Mouse (Mus musculus) heart, adult 18-20 months (tissue): ENCODE measurements around the gene Lpar5. TPM values are rescaled to one million over a fixed set of nuclear protein-coding genes. Genes with fewer than 3 reads are reported as not detected.

Experiments used
- DNase-seq, 2 experiments: peaks; one replicate each; pipeline ENCODE4 v3.0.0; 2021 to 2022; ENCODE audit warnings: mixed read lengths in 1 of 2
- microRNA-seq, 2 experiments: library from miRNA; unstranded; fragments of <30 nt; microRNA quantifications; one replicate each; pipeline ENCODE4 v1.2.0; 2022
- total RNA-seq, 2 experiments: library from RNA; stranded (reverse); gene quantifications; 2 replicates each; pipeline ENCODE4 v1.2.3; 2021

The Lpar5 gene
- total RNA-seq, 2 experiments from 2014 or later: 0.25 to 0.62 TPM

GRCm38 (mm10) chr6:125128724-125129123 is 61.0 kb downstream of the Lpar5 start:
- no peak for DNase-seq

DNA sequence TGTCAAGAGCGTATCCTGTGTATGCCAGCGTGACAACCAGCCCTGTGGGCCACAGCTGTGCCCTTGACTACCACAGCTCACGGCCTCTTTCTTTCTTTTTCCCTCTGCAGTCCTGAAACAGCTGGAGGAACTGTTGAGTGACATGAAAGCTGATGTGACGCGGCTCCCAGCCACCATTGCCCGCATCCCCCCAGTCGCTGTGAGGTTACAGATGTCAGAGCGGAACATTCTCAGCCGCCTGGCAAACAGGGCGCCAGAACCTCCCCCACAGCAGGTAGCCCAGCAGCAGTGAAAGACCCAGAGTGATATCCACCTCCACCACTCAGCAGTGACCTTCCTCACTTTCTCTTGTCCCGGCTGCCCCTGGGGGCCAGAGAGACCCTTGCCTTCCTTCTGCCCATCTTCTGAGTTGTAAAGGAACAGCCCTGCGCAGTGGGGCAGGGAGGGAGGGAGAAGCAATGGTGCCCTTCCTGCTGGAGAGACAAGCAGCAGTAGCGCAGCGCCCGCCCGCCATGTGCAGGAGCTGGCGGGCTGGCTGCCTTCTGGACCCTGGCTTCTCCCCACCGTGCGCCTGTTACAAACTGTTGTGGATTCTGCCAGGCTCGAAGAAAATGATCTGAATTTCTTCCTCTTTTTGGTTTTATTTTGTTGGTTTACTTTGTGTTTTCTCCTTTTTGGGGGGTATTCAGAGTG is 62.1 kb downstream of the Lpar5 start:
- DNase-seq: no peak

DNA sequence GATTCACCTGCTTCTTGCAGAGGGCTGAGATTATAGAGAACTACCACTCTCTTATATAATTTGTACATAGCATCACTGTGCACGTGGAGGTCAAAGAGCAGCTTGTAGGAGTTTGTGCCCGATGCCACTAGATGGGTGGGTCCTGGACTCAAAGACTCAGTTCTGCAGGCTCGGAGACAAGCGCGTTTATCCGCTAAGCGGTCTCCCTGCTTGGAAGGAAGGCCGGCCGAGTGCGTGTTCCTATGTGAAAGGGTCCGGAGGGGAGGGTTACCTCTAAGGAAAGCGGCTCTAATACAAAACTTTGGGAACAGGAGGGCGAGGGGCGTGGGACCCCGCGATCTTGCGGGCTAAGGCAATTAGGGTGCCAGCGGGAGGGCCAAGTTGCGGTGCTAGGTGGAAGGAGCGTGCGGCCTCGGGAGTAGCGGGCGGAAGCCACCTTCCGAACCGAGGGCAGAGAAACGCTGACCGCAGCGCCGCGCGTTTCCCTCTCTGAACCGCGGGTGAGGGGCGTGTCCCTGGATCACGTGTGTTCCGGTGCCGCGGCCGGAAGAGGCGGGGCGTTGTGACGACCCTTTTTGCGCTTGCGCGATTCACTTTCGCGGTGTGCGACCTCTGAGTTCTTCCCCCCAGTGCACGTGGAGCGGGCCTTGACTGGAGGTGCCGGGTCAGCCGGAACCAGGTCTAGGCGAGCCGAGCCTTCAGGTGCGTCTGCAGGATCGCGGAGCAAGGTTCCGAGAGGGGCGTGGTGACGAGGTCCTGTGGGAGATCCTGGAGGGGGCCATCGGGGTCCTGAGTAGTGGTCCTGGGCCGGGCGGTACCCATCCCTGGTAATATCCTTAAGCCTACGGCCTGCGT is 63.8 kb downstream of the Lpar5 start, which contains the start of gene Nop2:
TSS of gene Nop2 (plus strand) at position 608 of the 855 bp plus-strand sequence.
- peak; percentile 90 for DNase-seq

Small RNAs within 50 kb of the gene (microRNA-seq; reads per million reads assigned to microRNA genes)
- 0 to 0.81 reads per million in 2 experiments for gene Mir7045

Other genes with a start within 250 kb of the Lpar5 start
- gene Usp5, start 238.4 kb upstream of the Lpar5 start, total RNA-seq: 10 to 100 TPM; 74.6 to 78.6 TPM
- under 1 TPM; 0.54 to 0.55 TPM for gene Cdca3, start 238.4 kb upstream of the Lpar5 start, total RNA-seq
- gene Gnb3, start 227.6 kb upstream of the Lpar5 start, total RNA-seq: 10 to 100 TPM; 14.1 to 14.6 TPM
- gene P3h3, start 210.2 kb upstream of the Lpar5 start, total RNA-seq: 1 to 10 TPM; 8.2 to 8.3 TPM
- under 1 TPM; 0.36 to 0.84 TPM for gene Gpr162, start 203.9 kb upstream of the Lpar5 start, total RNA-seq
- 1 to 10 TPM in 1 of 2 experiments, under 1 TPM in 1; 0.50 to 3.7 TPM for gene Cd4, start 179.7 kb upstream of the Lpar5 start, total RNA-seq
- gene Lag3, start 156.2 kb upstream of the Lpar5 start, total RNA-seq: under 1 TPM; 0.23 to 0.35 TPM
- 100 to 1,000 TPM; 135 to 139 TPM for gene Ptms, start 147.8 kb upstream of the Lpar5 start, total RNA-seq
- gene Mlf2, start 136.5 kb upstream of the Lpar5 start, total RNA-seq: 100 to 1,000 TPM; 185 to 191 TPM
- 100 to 1,000 TPM in 1 of 2 experiments, 10 to 100 TPM in 1; 94.3 to 102 TPM for gene Cops7a, start 102.4 kb upstream of the Lpar5 start, total RNA-seq
- gene Pianp, start 71.2 kb upstream of the Lpar5 start, total RNA-seq: under 1 TPM; 0.62 to 0.80 TPM
- gene Zfp384, start 58.8 kb upstream of the Lpar5 start, total RNA-seq: 10 to 100 TPM; 20.5 to 20.6 TPM
- 10 to 100 TPM; 22.4 to 26.6 TPM for gene Ing4, start 28.2 kb upstream of the Lpar5 start, total RNA-seq
- gene Acrbp, start 18.2 kb upstream of the Lpar5 start, total RNA-seq: 1 to 10 TPM in 1 of 2 experiments, under 1 TPM in 1; 0.99 to 2.7 TPM
- gene Chd4, start 28.1 kb downstream of the Lpar5 start, total RNA-seq: 100 to 1,000 TPM; 105 to 111 TPM
- 10 to 100 TPM; 19.2 to 20.1 TPM for gene Nop2, start 64.0 kb downstream of the Lpar5 start, total RNA-seq
- gene Iffo1, start 77.3 kb downstream of the Lpar5 start, total RNA-seq: 1 to 10 TPM; 5.0 to 5.9 TPM
- 1,000 to 10,000 TPM; 4,422 to 5,568 TPM for gene Gapdh, start 98.5 kb downstream of the Lpar5 start, total RNA-seq
- 10 to 100 TPM; 12.2 to 15.6 TPM for gene Ncapd2, start 123.8 kb downstream of the Lpar5 start, total RNA-seq
- 100 to 1,000 TPM; 316 to 366 TPM for gene Mrpl51, start 123.9 kb downstream of the Lpar5 start, total RNA-seq
- gene Vamp1, start 147.6 kb downstream of the Lpar5 start, total RNA-seq: 1 to 10 TPM; 5.0 to 7.8 TPM
- 1 to 10 TPM; 5.7 to 6.1 TPM for gene Tapbpl, start 163.9 kb downstream of the Lpar5 start, total RNA-seq
- gene Cd27, start 169.1 kb downstream of the Lpar5 start, total RNA-seq: 1 to 10 TPM in 1 of 2 experiments, not detected in 1; 1.7 TPM
- gene Tuba3a, start 218.1 kb downstream of the Lpar5 start, total RNA-seq: not detected
- 10 to 100 TPM; 25.0 to 28.7 TPM for gene Ltbr, start 246.0 kb downstream of the Lpar5 start, total RNA-seq